8 mouse cellular contexts compared by ENCODE assay signal in genomic region chr4:88867366-88867925, GRCm38 (mm10). TPM values are rescaled to one million over a fixed set of nuclear protein-coding genes. Genes with fewer than 3 reads are reported as not detected.
DNase-seq lines count a peak whose midpoint lies in the region; ATAC-seq and TF ChIP-seq lines count a peak whose summit lies in the region.

No protein-coding gene starts in this region.

- ATAC-seq in megakaryocyte progenitor cell, adult 5-6 weeks (replicated peaks; ENCODE audit: poor library complexity), result peak; percentile 79

- no peak overlapping the region; the same call in 1 of the 2 replicates for H3K4me3 ChIP-seq in cortical plate, adult 2 months (ENCODE audit: insufficient read depth, low read length)

- H3K27ac ChIP-seq in cortical plate, adult 2 months (ENCODE audit: insufficient read depth, low read length), result no peak overlapping the region

- DNase-seq in adipocyte (ENCODE audit: low spot score), result peak; percentile 81
- DNase-seq in gastrocnemius, adult 8-10 months (ENCODE audit: low spot score in 2 of 2), result peak; percentile 32 to 39
- DNase-seq in hindlimb bud, embryonic 11.5 days (ENCODE audit: extremely low spot score, low read depth, low spot score), result peak; percentile 75
- DNase-seq in left cerebral cortex, postnatal 10 days (ENCODE audit: extremely low spot score in 1 of 2, low spot score in 2 of 2), result peak; percentile 67 to 78
- peak; percentile 74 to 83 for DNase-seq in right cerebral cortex, postnatal 10 days (ENCODE audit: low spot score in 2 of 2)
- DNase-seq in urinary bladder, postnatal 36 days (ENCODE audit: low spot score in 2 of 2), result peak; percentile 71 to 80

- TF ChIP-seq CTCF in cortical plate, adult 2 months (IDR thresholded peaks at IDR 0.05; ENCODE audit: extremely low read depth, insufficient read depth, low read length), result peak; percentile 93

- TF ChIP-seq POLR2A in cortical plate, adult 2 months (IDR thresholded peaks at IDR 0.05; ENCODE audit: extremely low read depth, insufficient read depth, low read length), result no peak

- no peaks in the 10 kb centered on the region for H3K4me1 ChIP-seq in cortical plate, adult 2 months (ENCODE audit: control insufficient read depth, insufficient read depth, low read length)

- intact Hi-C loops in left cerebral cortex, postnatal 10 days (cut with DNase I), result no loop called here

RNA-seq across cellular contexts. Expression of gene Ifne, which starts 12.6 kb away (rescaled TPM):
- not detected in 2 replicates for polyA plus RNA-seq in cortical plate, adult 2 months (2012; rRNA removed)
- not detected for total RNA-seq in gastrocnemius, adult 8-10 months (2022)
- total RNA-seq in left cerebral cortex, postnatal 10 days (2021), result not detected
- total RNA-seq in megakaryocyte progenitor cell, adult 5-6 weeks (2015), result not detected in 2 replicates
- total RNA-seq in megakaryocyte progenitor cell, adult 5-6 weeks (2017), result not detected in 2 replicates

RNA-seq across cellular contexts. Expression of gene Ifna1, which starts 17.6 kb away (rescaled TPM):
- polyA plus RNA-seq in cortical plate, adult 2 months (2012; rRNA removed), result not detected in 2 replicates
- not detected for total RNA-seq in gastrocnemius, adult 8-10 months (2022)
- total RNA-seq in left cerebral cortex, postnatal 10 days (2021), result not detected
- not detected in 2 replicates for total RNA-seq in megakaryocyte progenitor cell, adult 5-6 weeks (2015)
- not detected in 2 replicates for total RNA-seq in megakaryocyte progenitor cell, adult 5-6 weeks (2017)

RNA-seq across cellular contexts. Expression of gene Ifna4, which starts 25.8 kb away (rescaled TPM):
- not detected in 2 replicates for polyA plus RNA-seq in cortical plate, adult 2 months (2012; rRNA removed)
- not detected for total RNA-seq in gastrocnemius, adult 8-10 months (2022)
- total RNA-seq in left cerebral cortex, postnatal 10 days (2021), result not detected
- total RNA-seq in megakaryocyte progenitor cell, adult 5-6 weeks (2015), result not detected in 2 replicates
- total RNA-seq in megakaryocyte progenitor cell, adult 5-6 weeks (2017), result not detected in 2 replicates

RNA-seq across cellular contexts. Expression of gene Ifna5, which starts 32.1 kb away (rescaled TPM):
- polyA plus RNA-seq in cortical plate, adult 2 months (2012; rRNA removed), result not detected in 2 replicates
- not detected for total RNA-seq in gastrocnemius, adult 8-10 months (2022)
- not detected for total RNA-seq in left cerebral cortex, postnatal 10 days (2021)
- total RNA-seq in megakaryocyte progenitor cell, adult 5-6 weeks (2015), result not detected in 2 replicates
- total RNA-seq in megakaryocyte progenitor cell, adult 5-6 weeks (2017), result not detected in 2 replicates

RNA-seq across cellular contexts. Expression of gene Ifna6, which starts 40.2 kb away (rescaled TPM):
- not detected in 2 replicates for polyA plus RNA-seq in cortical plate, adult 2 months (2012; rRNA removed)
- total RNA-seq in gastrocnemius, adult 8-10 months (2022), result not detected
- total RNA-seq in left cerebral cortex, postnatal 10 days (2021), result not detected
- total RNA-seq in megakaryocyte progenitor cell, adult 5-6 weeks (2015), result not detected in 2 replicates
- total RNA-seq in megakaryocyte progenitor cell, adult 5-6 weeks (2017), result not detected in 2 replicates
